Mouse (Mus musculus) ES-CJ7 (cell line): Measurements from ENCODE around the gene Phf1.
A peak's percentile ranks its signal among the peaks of the same experiment; 100 is the strongest.

ENCODE experiments used
- DNase-seq: peaks from one replicate; pipeline ENCODE4 v3.0.0; 2011; ENCODE audit warnings: low read depth, low spot score

Phf1 gene

DNA sequence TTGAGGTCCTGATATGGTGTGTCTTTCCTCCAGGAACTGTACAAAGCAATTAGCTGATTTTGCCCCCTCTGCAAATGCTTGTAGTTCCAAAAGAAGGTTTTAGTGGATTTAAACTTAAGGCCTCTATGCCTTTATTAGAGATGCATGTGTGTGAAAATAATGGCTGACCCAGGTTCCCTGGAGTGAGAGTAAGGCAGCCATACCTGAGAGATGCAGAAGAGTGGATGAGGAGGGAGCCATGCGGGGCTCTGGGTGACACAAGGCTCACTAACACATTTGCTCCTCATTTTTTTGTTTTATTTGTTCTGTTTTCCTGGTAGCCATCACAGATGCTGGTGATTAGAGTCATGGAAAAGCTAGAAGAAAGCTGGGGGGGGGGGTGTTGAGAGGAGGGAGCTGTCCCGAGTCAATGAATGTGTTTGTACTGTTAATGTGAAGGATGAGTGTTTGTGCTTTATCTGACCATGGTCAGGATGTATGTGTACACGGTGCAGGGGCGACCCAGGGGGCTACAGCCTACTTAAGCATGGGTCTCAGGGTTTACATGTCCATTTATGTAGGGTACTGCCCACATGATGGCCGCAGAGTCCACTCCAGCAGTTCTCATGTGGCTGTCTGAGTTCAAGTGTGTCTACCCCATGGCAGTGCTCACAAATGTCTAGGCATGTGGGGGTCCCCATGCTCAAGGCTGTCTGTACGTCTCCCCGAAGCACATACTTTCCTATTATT is 17.9 kb downstream of the Phf1 start:
- no peak for DNase-seq

DNA sequence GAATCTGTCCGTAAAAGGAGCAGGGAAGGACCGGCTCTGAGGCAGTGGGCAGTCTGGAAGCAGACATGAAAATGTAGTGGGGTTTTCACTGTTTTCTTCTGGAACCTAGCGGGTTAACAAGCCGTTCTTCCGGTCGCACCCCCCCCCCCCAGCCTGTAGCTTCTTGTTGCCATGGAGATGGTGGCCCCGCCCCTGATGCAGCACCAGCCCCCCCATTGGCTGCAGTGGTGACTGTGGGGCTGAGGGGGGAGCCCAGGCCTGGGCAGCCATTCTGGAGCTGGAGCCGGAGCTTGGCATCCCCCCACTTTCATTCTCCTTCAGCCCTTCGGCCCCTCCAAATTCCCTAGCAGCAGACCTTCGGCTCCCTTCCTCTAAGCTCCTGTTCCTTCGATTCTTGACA is 18.6 kb downstream of the Phf1 start:
- DNase-seq, result peak; percentile 63

GRCm38 (mm10) chr17:26951952-26952877 is 19.4 kb downstream of the Phf1 start:
- DNase-seq, result no peak

- no peak for DNase-seq
Measured at GRCm38 (mm10) chr17:26953201-26953600, 20.3 kb downstream of the Phf1 start.

DNA sequence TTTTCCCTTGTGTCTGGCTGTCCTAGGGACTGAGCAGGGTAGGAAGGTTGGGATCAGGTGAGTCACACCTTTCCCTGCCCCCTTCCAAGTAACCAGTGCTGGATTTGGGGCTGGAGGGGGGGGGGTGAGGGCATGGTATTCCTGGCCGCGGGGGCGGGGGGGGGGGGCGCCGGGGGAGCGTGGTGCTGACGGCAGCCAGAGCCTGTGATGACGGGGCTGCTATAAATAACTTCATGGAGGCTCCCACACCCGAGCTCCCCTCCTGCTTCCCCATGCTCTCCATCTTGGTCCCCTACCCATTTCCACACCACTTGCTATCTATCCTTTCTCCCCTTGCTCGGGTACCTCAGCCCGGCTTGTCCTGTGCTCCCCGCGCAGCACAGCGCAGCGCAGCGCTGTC is 20.9 kb downstream of the Phf1 start:
- no peak for DNase-seq

- no peak for DNase-seq
Measured at GRCm38 (mm10) chr17:26956309-26956708, 23.5 kb downstream of the Phf1 start.

DNA sequence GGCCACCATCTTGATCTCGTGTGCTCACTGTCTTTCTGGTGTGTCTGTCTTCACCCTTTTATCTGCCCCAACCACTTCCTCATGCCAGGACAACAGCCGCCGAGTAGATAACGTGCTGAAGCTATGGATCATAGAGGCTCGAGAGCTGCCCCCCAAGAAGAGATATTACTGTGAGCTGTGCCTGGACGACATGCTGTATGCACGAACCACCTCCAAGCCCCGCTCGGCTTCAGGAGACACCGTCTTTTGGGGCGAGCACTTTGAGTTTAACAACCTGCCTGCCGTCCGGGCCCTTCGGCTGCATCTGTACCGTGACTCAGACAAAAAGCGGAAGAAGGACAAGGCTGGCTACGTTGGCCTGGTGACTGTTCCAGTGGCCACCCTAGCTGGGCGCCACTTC is 24.0 kb downstream of the Phf1 start:
- no peak for DNase-seq

DNA sequence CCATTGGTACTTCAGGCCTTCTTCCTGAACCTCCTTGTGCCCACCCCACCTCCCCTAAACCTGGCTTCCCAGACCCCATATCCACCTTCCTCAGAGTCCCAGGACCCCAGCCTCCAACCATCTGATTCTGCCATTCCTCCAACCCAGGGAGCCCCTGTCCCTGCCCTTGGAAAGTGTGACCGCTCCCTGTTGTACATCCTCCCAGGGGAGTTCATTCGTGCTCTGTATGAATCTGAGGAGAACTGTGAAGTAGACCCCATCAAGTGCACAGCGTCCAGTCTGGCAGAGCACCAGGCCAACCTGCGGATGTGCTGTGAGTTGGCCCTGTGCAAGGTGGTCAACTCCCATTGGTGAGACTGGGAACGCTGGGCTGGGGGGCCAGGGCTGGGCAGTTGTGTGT is 25.0 kb downstream of the Phf1 start:
- no peak for DNase-seq

- DNase-seq, result no peak
Measured at GRCm38 (mm10) chr17:26958880-26959279, 26.0 kb downstream of the Phf1 start.

- no peak for DNase-seq
Measured at GRCm38 (mm10) chr17:26959815-26960214, 27.0 kb downstream of the Phf1 start.

DNA sequence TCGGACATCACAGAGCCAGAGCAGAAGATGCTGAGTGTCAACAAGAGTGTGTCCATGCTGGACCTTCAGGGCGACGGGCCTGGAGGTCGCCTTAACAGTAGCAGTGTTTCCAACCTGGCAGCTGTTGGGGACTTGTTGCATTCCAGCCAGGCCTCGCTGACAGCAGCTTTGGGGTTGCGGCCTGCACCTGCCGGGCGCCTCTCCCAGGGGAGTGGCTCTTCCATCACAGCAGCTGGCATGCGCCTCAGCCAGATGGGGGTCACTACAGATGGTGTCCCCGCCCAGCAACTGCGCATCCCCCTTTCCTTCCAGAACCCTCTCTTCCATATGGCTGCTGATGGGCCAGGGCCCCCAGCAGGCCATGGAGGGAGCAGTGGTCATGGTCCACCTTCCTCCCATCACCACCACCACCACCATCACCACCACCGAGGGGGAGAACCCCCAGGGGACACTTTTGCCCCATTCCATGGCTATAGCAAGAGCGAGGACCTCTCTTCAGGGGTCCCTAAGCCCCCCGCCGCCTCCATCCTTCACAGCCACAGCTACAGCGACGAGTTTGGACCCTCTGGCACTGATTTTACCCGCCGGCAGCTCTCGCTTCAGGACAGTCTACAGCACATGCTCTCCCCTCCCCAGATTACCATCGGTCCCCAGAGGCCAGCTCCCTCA is 28.9 kb downstream of the Phf1 start:
- no peak for DNase-seq

GRCm38 (mm10) chr17:26966993-26967392 is 34.1 kb downstream of the Phf1 start:
- no peak for DNase-seq

- DNase-seq, result no peak
Measured at GRCm38 (mm10) chr17:26967477-26967876, 34.6 kb downstream of the Phf1 start.

DNA sequence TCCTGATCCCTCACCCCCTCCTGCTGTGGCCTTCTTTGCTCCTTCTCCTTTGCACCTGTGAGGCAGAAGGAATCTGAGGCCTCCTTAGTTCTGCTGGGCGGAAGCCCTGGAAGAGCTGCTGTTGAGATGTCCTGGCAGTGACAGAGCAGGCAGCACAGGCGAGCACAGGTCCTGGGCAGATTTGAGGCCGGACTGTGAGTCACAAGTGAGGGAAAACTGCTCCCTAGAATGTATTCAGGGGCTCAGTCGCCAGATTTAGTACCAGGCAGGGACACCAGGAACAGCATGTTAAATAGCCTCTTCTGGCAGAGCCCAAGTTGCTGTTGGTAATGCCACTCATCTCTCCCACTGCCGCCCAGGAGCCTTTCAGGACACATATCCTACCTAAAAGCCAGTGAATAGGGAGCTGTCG is 35.4 kb downstream of the Phf1 start:
- DNase-seq, result no peak

GRCm38 (mm10) chr17:26969257-26969656 is 36.4 kb downstream of the Phf1 start:
- DNase-seq, result no peak

- DNase-seq, result no peak
Measured at GRCm38 (mm10) chr17:26970221-26970620, 37.4 kb downstream of the Phf1 start.

- no peak for DNase-seq
Measured at GRCm38 (mm10) chr17:26971247-26971905, 38.5 kb downstream of the Phf1 start.

GRCm38 (mm10) chr17:26972107-26972506 is 39.3 kb downstream of the Phf1 start:
- DNase-seq, result no peak

GRCm38 (mm10) chr17:26972703-26973574 is 40.1 kb downstream of the Phf1 start, which contains the start of gene Zbtb9:
Gene Zbtb9 (plus strand): TSS chr17:26973167.
- peak; percentile 93 for DNase-seq

GRCm38 (mm10) chr17:26974547-26974946 is 41.7 kb downstream of the Phf1 start:
- DNase-seq, result no peak

GRCm38 (mm10) chr17:26975415-26975814 is 42.6 kb downstream of the Phf1 start:
- DNase-seq, result no peak
